Mouse (Mus musculus): ENCODE data around the gene Icmt. TPM values are rescaled to one million over a fixed set of nuclear protein-coding genes. Genes with fewer than 3 reads are reported as not detected.

Gene Icmt
- total and polyA plus RNA-seq, 3 experiments, result 30.4 to 50.8 TPM; not detected in 1

GRCm38 (mm10) chr4:152287317-152288120 is 9.5 kb upstream of the Icmt start:
- H3K36me3 ChIP-seq (ENCODE audit: control insufficient read depth in 1 of 2, insufficient read depth in 2 of 2, low read length in 2 of 2), result no peaks in the 10 kb centered on the region
- no peaks in the 10 kb centered on the region for H3K79me2 ChIP-seq (ENCODE audit: control insufficient read depth, insufficient read depth, low read length, poor library complexity)
- no peaks in the 10 kb centered on the region for H3K4me1 ChIP-seq (ENCODE audit: control insufficient read depth in 1 of 2, insufficient read depth in 2 of 2, low read length in 2 of 2)
- no peak overlapping the region for H3K4me3 ChIP-seq (ENCODE audit: control insufficient read depth in 1 of 2, insufficient read depth in 1 of 2, low read depth in 2 of 2, low read length in 2 of 2)
- H3K27me3 ChIP-seq (ENCODE audit: control insufficient read depth in 1 of 2, insufficient read depth in 2 of 2, low read length in 2 of 2), result no peaks in the 10 kb centered on the region
- no peak for DNase-seq (ENCODE audit: low read depth, low spot score)
- H3K9me3 ChIP-seq (replicated peaks; ENCODE audit: insufficient read depth, low read length), result no peaks in the 10 kb centered on the region
- TF ChIP-seq ETS1 (IDR thresholded peaks at IDR 0.05; ENCODE audit: low read depth, low read length) (no peak), ELF1 (IDR thresholded peaks at IDR 0.05; ENCODE audit: low read depth, low read length) (no peak), RCOR1 (IDR thresholded peaks at IDR 0.05; ENCODE audit: low read depth, low read length) (no peak), TAL1 (IDR thresholded peaks at IDR 0.05; ENCODE audit: low read length) (no peak), MAZ (IDR thresholded peaks at IDR 0.05; ENCODE audit: low read depth, low read length) (no peak), UBTF (IDR thresholded peaks at IDR 0.05; ENCODE audit: borderline replicate concordance, insufficient read depth, low read depth, low read length) (no peak), GATA1 (IDR thresholded peaks at IDR 0.05; ENCODE audit: low read depth, low read length) (no peak), CHD2 (IDR thresholded peaks at IDR 0.05; ENCODE audit: low read length) (no peak)
- H3K27ac ChIP-seq (ENCODE audit: control insufficient read depth, low read depth, low read length), result no peak overlapping the region
- H3K9ac ChIP-seq (ENCODE audit: control insufficient read depth, low read depth, low read length, poor library complexity, severe bottlenecking), result no peak overlapping the region

GRCm38 (mm10) chr4:152288398-152288945 is 8.6 kb upstream of the Icmt start:
- H3K4me1 ChIP-seq (ENCODE audit: control insufficient read depth in 1 of 2, insufficient read depth in 2 of 2, low read length in 2 of 2), result no peaks in the 10 kb centered on the region
- TF ChIP-seq MAX (IDR thresholded peaks at IDR 0.05; ENCODE audit: low read length) (no peak), CHD1 (IDR thresholded peaks at IDR 0.05; ENCODE audit: low read depth, low read length) (no peak), JUND (IDR thresholded peaks at IDR 0.05; ENCODE audit: low read depth, low read length) (no peak), MAZ (IDR thresholded peaks at IDR 0.05; ENCODE audit: low read depth, low read length) (no peak), TCF12 (IDR thresholded peaks at IDR 0.05; ENCODE audit: low read depth, low read length) (no peak), ZKSCAN1 (IDR thresholded peaks at IDR 0.05; ENCODE audit: low read depth, low read length) (no peak), NRF1 (IDR thresholded peaks at IDR 0.05; ENCODE audit: insufficient read depth, low read depth, low read length, poor library complexity, severe bottlenecking) (no peak)

More at GRCm38 (mm10) chr4:152288398-152288945, 8.6 kb upstream of the Icmt start:
- Histone ChIP-seq H3K9ac (ENCODE audit: control insufficient read depth, low read depth, low read length, poor library complexity, severe bottlenecking) (no peak overlapping the region), H3K36me3 (ENCODE audit: control insufficient read depth in 1 of 2, insufficient read depth in 2 of 2, low read length in 2 of 2) (no peaks in the 10 kb centered on the region), H3K27ac (ENCODE audit: control insufficient read depth, low read depth, low read length) (no peak overlapping the region), H3K9me3 (replicated peaks; ENCODE audit: insufficient read depth, low read length) (no peaks in the 10 kb centered on the region), H3K79me2 (ENCODE audit: control insufficient read depth, insufficient read depth, low read length, poor library complexity) (no peaks in the 10 kb centered on the region), H3K4me3 (ENCODE audit: control insufficient read depth in 1 of 2, insufficient read depth in 1 of 2, low read depth in 2 of 2, low read length in 2 of 2) (no peak overlapping the region), H3K27me3 (ENCODE audit: control insufficient read depth in 1 of 2, insufficient read depth in 2 of 2, low read length in 2 of 2) (no peaks in the 10 kb centered on the region)
- no peak for DNase-seq (ENCODE audit: low read depth, low spot score)

All from MEL (cell line).